Mouse (Mus musculus): ENCODE data around the gene Olfr1197.

Gene Olfr1197

GRCm38 (mm10) chr2:88732266-88732665, at the start of gene Olfr1197:
Gene Olfr1197 (minus strand): TSS chr2:88732366.
- DNase-seq (ENCODE audit: low spot score in 2 of 2) = no peak

GRCm38 (mm10) chr2:88770388-88770787, 38.2 kb upstream of the Olfr1197 start, which contains the start of gene Olfr1200:
Gene Olfr1200 (minus strand): TSS chr2:88770488.
- DNase-seq (ENCODE audit: low spot score in 2 of 2) = no peak

GRCm38 (mm10) chr2:88760369-88760768, 28.2 kb upstream of the Olfr1197 start, which contains the start of gene Olfr1199:
Gene Olfr1199 (minus strand): TSS chr2:88760469.
- DNase-seq (ENCODE audit: low spot score in 2 of 2) = no peak

GRCm38 (mm10) chr2:88751270-88751669, 19.1 kb upstream of the Olfr1197 start, which contains the start of gene Olfr1198:
Gene Olfr1198 (minus strand): TSS chr2:88751370.
- DNase-seq (ENCODE audit: low spot score in 2 of 2) = no peak

- no peak for DNase-seq (ENCODE audit: low spot score in 2 of 2)
Measured at GRCm38 (mm10) chr2:88743379-88743778, 11.2 kb upstream of the Olfr1197 start.

- no peak for DNase-seq (ENCODE audit: low spot score in 2 of 2)
Measured at GRCm38 (mm10) chr2:88704497-88704896, 27.7 kb downstream of the Olfr1197 start, which contains the start of gene Olfr1196. Gene Olfr1196 (minus strand): TSS chr2:88704597.

GRCm38 (mm10) chr2:88689087-88689486, 43.1 kb downstream of the Olfr1197 start, which contains the start of gene Olfr1195:
Gene Olfr1195 (minus strand): TSS chr2:88689187.
- DNase-seq (ENCODE audit: low spot score in 2 of 2) = no peak
